Mouse (Mus musculus): ENCODE measurements around the gene Rnf6.

Gene Rnf6

DNA sequence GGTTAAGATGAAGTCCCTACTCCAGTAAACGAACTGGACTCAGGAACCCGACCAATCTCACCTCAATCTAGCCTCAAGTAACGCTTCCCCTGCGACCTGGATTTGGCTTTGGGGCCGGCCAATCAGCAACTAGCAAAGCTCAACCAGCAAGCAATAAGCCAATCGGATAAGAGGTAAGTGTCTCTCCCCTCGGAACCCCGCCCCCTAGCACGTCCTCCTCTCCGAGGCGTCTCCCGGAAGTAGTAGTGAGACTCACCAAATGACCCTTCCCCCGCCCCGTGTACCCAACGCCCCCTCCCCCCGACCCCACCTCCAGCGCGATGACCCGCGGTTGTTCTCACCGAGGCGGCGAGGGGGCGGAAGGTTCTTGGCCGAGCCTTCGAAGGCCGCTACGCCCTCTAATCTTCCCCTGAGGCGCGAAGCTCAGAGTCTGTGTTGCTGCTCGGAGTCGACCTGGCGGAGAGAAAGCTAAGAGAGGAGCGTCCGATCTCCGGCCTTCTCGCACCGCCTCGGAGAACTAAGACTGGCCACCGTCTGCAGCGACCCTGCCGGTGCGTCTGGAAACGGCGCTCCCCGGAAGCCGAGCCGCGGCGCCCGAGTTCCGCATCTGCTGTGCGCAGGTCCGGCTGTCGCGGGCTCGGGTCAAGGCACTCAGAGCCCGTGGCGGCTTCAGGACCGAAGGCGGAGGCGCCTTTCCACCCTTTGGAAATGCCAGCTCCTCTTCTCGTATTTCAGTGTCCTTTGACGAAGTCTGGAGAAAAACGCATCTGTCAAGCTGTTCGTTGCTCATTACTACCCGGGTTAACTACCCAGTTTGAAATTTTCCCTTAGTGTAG is at the start of gene Rnf6:
Gene Rnf6, minus strand, starts transcription at position 677 of the 836 bp plus-strand sequence.
- DNase-seq (ENCODE audit: low read depth), result peak; percentile 92

DNA sequence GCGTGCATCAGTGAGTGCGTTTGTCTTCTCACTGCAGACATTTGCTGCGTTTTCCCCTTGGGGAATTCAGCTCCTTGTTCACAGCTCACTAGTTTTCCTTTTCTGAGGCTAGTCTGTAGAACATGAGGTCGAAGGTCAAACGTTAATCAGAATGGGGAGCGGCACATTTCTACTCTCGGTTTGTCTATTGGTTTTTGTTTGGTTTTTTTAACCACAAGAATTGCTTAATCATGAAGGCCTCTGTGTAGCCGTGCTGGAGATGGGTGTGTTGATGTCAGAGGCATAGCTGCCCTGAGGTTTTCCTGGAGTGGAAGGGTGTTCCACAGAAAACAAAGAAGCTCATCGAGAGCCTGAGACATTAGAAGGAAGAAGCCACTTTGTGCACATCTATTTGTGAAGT is 49.2 kb upstream of the Rnf6 start:
- DNase-seq (ENCODE audit: low read depth), result no peak

DNA sequence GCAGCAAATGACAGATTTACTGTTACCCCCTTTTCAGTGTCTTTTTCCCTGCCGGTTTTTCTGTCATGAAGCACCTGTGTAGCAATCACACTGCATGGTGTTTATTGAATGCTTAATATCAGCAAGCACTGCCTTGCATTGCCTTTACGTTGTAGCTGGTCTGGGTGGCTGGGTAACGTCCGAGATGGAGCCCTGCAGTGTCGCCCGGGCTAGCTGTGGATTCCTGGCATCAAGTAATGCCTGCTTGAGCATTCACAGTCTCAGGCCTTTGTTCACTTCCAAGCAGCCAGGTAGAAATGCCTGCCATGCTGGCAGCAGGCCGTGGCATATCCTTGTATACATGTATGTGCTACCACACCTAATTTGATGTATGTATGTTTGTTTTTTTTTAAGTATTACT is 46.4 kb upstream of the Rnf6 start:
- no peak for DNase-seq (ENCODE audit: low read depth)

DNA sequence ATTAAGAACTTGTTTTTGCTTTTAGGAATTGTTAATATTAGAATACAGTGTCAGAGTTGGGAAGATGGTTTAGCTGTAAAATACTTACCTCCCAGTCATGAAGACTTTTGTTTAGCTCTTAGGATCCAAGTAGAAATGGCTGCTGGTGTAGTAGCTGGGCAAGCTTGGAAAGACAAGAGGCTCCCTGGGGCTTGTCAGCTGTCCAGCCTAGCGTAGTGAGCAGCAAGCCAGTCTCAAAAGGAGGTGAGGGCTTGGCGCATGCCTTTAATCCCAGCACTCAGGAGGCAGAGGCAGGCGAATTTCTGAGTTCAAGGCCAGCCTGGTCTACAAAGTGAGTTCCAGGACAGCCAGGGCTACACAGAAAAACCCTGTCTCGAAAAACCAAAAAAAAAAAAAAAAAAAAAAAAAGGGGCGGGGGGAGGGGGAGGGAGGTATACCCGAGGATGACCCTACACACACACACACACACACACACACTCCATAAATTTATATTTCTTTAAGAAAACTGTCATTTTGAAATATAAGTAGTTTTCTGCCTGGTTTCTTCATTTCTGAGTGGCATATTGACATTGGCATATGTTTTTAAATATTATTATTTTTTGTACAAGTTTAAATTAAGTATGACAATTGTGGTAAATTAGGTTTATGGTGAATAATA is 44.7 kb upstream of the Rnf6 start:
- DNase-seq (ENCODE audit: low read depth), result no peak

DNA sequence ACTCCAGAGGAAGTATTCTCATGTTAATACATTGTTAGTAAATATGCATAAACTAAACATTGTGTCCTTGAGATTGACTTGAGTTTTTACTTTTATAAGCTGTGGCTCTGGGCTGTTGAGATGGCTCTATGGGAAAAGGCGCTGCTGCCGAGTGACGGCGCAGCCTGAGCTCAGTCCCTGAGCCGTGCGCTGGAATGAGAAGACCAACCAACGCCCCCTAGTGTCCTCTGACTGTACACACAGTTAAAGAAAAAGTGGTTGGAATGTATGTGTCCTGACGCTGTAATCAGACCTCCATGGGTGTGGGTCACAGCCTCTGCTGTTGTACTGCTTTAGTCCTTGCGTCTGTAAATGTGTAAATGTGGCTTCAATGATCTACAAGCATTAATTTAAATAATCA is 38.6 kb upstream of the Rnf6 start:
- no peak for DNase-seq (ENCODE audit: low read depth)

DNA sequence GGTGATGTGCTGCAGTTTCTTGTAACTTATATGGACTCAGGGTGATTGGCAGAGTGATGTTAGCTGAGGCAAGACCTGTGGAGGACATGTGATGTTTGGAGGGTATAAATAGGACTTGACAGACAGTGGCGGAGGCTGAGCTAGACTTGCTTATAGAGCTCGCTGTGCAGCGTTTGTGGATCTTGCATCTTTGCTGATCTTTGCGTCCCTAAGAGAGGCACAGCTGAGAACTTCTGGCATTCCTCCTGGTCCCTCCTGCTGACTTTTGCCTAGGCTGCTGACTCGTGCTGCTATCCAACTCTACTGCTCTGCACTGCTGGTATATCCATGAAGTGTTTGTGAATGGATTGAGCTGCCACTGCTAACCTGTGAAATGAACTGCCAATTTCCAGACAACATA is 32.3 kb upstream of the Rnf6 start:
- no peak for DNase-seq (ENCODE audit: low read depth)

DNA sequence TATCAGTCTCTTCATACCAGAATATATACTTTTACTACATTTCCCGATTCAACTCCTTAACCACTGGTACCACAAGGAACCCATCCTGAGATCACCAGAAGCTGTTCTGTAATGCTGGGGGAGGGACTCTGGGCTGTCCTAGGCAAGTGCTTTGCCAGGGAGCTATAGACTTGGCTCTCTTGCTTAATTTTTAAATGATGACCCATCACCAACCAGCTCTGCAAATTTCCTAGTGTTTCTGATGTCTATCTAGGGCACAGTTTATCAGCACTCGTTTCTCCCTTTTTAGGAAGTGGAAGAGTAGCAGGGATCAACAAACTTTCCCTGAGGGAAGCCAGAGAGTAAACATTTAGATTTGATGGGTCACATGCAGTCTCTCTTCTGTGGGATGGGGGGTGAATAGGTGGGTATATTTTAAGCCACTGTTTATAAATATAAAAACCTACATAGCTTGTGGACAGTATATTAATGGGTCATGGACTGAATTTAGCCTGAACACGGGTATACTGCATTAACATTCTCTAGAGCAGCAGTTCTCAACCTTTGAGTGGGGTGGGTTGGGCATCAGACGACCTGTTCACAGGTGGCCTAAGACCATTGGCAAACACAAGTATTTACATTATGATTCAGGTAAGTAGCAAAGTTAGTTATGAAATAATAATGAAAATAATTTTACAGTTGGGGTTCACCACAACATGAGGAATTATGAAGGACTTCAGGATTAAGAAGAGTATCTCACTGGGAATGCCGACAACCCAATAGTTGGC is 30.5 kb upstream of the Rnf6 start:
- DNase-seq (ENCODE audit: low read depth), result no peak

DNA sequence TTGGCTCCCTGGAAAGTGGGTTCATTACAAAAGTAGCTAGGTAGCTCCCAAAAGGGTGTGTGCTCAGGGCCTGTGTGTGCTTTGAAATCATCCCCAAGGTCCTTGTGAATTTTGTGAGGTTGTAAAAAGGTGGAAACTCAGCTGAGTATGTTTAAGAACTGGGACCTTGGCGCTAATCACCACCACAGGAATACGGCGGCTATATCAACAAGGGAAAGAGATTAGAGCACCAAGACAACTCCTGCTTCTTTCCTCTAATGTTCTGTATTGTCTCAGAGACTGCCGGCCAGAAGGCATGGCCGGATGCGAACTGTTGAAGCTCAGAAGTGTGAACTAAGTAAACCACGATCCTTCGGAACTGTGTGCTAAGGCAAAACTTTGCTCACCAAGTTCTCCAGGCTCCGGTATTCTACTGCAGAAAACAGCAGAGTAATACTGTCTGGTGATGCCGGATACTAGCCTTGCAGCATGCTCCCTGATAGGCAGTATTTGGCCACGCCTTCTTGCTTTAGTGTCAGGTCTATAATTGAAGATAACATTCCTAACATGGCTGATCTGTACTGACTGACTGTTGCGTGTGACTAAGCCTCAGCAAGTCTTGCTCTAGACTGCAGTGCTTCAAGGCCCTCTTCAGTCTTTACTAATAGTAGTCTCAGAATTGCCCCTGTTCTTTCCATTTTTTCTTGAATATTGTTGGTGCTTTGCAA is 29.2 kb upstream of the Rnf6 start:
- no peak for DNase-seq (ENCODE audit: low read depth)

DNA sequence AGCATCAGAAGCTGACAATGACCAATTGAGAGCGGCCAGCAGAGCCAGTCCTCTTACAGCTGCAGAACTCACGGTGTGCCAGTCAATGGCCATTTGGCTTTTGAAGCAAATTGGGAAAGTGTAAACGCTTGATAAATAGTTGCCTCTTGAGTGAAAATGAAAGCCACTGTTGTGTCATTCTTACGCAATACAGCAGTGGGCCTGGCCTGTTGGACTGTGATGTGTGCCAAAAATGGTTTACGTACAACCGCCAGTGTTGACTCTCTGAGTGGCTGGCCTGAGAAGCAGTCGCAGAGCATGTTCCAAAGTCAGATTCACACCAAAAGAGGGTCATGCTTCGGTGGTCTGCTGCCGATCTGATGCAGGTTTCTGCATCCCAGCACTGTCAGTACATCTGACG is 27.4 kb upstream of the Rnf6 start:
- DNase-seq (ENCODE audit: low read depth), result peak; percentile 47

DNA sequence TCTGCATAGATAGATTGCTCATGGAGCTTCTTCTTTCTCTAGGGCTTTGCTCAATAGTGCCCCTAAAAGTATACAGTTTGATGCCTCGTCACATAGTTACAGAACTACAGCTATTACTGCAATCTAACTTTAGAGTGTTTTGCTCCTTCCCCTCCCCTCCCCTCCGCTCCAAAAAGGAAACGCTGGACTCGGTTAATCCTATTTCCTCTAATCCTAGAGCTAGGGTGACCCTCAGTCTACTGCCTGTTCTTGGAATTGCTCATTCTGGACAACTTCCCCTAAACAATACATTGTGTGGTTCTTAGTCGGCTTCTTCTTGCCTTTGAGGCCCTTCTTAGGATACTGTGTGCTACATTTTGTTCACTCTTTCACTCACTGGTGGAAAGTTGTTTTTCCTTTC is 26.4 kb upstream of the Rnf6 start:
- DNase-seq (ENCODE audit: low read depth), result no peak

DNA sequence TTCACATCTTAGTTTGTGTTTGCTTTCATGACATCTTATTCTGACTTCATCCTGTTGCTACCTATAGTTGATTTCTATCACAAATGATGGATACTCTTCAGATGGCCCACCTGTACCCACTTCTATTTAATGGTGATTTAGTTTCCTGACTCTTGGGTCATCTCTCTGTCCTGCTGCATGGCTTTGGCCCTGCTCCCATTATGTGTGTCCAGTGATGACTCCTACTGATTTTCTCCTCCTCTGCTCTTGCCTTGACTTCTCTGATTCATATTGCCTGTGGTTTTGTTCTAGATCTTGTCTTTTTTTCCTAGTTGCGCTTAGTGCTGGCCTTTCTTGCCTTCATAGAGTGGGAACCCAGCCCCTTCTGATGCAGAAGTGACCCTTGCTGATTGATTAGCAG is 25.0 kb upstream of the Rnf6 start:
- no peak for DNase-seq (ENCODE audit: low read depth)

DNA sequence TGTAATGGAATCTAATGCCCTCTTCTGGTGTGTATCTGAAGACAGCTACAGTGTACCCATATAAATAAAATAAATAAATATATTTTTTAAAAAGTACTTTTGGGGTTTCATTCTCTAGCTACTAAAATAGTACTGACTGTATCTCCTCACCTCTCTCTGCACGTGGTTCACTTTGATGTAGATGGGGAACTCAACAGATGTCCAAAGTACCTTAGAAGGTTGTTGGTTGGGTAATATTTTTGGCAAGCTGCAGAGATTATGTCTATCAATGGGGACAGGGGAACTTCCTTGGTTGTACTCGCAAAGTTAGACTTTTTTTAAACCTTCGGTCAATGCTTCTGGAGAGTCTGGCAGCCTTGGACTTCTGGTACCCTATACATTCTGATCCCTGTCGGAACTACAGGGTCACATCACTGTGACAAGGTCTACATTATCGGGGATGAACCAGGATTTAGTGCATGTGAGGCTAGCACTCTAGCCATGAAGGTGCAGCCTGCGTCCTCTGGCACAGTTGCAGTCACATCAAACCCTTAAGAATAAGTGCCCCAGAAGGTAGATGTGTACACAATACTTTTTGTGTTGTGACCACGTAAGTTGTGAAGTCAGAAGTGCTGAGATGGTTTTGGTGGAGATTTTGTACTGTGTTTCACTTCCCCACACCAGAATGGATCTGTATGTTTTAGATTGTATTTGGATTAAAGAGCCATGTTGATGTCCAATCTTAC is 24.5 kb upstream of the Rnf6 start:
- no peak for DNase-seq (ENCODE audit: low read depth)

DNA sequence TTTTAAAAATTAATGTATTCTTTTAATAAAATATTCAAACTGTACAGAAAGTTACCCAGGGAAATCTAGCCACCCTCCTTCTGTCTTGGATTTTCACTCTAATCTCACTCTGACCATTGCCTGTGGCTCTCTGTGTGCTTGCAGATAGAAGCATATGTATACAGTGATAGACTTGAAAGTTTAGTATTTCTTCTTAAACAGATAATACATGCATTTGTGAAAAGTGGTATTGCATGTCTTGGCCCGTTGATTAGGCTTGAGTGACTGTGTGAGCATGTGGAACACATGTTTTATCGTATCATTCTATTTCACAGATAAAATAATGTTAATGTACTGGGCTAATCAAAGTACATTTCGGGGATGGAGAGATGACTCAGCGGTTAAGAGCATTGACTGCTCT is 23.8 kb upstream of the Rnf6 start:
- DNase-seq (ENCODE audit: low read depth), result no peak

DNA sequence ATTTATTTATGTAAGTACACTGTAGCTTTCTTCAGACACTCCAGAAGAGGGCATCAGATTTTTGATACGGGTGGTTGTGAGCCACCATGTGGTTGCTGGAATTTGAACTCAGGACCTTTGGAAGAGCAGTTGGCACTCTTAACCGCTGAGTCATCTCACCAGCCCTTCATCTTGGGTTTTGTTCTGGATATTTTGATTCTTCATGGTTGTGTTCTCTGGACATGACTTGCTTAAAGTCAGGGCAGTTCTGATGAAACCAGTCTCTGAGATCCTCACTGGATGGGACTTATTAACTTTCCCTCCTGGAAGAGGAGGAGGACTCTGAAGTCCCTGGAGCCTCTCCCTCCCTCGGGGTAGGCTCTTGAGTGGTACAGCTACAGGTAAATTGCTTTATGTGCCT is 19.8 kb upstream of the Rnf6 start:
- DNase-seq (ENCODE audit: low read depth), result no peak

DNA sequence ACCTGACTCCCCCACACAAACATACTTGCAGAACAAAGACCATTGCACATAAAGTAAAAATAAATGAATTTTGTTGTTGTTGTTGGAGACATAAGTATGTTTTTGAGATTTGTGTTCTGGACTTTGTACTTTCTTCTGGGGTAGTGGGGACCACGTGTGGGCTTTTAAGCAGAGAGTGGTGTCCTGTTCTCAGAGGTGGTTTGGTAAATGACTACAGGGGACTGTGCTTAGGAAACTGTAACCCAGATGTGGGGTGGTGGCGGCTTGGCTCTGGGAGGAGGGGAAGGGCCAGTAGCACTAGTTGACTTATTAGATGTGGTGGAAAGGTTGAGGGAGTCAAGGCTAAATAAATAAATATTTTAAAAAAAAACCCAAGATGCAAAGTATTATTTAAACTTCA is 19.4 kb upstream of the Rnf6 start:
- no peak for DNase-seq (ENCODE audit: low read depth)

DNA sequence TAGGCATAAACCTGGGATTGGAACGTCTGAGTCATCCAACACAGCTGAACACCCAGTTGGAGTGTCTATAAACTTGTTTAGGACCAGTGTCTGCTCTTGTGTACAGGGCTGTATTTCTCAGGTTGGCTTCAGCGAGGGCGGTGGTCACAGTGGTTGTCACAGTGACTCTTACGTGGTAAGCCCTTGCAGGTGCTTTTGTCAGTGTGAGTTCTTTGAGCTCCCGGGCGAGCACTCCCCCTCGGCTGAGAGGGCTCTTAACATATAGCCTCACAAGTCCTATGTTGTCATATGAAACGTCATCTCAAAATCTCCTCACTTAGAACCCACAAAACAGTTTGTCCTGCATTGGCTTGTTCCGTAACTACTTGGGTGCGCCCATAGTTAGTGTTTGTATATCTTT is 16.9 kb upstream of the Rnf6 start:
- no peak for DNase-seq (ENCODE audit: low read depth)

DNA sequence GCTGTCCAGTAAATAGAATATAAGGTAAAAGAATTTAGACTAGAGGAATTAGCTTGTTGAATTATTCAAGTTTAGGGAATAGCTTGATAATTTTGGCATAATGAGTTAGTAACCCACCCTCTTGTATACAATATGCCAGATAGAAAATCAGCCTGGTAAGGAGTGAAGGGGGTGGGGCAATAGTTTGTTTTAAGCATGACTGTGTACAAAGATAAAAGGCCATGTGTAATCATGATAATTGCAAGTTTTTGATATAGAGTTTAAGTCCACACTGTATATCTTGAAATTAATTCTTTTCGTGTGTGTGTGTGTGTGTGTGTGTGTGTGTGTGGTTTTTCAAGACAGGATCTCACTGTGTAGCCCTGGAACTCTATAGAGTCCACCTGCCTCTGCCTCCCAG is 13.0 kb upstream of the Rnf6 start:
- no peak for DNase-seq (ENCODE audit: low read depth)

DNA sequence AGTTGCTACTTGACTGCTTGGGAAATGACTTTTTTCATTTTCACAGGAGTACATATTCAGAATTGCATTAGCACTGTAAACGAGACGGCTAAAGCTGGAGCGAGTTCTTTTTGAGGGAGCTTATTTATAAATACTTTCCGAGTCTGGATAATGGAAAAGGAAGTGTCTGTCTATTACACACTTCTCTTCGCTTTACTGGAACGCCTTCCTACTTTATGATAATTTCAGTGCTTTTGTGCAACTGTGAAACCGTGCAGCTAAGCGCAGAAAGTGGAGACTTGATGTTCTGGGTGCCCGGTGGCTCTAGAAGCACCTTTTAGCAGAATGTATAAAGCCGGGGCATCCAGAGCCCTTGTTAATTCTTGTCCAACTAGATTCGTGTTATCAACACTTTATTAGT is 11.5 kb upstream of the Rnf6 start:
- DNase-seq (ENCODE audit: low read depth), result no peak

DNA sequence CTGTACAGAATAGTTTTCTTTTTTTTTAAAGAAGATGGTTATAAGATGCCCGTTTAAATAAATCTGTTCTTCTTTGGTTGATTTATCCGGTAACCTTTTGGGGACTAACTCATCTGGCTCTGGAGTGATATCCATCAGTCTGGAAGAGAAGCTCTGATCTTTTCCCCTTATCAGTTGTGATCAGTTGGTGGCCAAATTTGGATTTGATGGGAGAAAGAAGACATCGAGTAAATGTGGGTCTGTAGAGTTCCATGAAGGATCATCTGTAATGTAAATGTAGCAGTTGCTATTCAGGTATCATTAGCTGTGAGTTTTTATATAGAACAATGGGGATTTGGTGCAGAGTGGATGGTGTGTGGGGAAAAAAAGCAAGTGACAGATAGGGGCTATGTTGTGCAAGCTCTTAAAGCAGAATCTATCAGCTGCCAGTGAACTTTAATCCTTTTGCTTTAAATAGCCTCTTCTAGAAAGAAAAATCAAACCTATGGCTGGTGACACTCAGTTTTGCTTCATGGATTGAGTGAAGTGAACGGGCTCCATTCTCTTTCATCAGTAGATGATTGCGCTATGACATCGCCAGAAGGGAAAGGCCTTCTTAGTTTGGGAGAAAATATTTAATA is 10.8 kb upstream of the Rnf6 start:
- DNase-seq (ENCODE audit: low read depth), result no peak

DNA sequence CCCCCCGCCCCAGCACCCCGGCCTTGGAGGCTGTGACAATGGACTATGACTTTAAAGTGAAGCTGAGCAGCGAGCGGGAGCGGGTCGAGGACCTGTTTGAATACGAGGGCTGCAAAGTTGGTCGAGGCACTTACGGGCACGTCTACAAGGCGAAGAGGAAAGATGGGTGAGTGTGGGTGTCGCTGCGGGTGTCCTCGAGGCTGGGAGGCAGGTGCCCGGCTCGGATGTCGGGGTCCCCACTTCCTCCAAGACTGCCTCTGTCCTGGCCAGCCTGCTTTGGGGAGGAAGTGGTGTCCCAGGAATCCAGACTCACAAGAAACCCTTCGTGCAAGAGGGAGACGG is 10.3 kb upstream of the Rnf6 start:
- no peak for DNase-seq (ENCODE audit: low read depth)

DNA sequence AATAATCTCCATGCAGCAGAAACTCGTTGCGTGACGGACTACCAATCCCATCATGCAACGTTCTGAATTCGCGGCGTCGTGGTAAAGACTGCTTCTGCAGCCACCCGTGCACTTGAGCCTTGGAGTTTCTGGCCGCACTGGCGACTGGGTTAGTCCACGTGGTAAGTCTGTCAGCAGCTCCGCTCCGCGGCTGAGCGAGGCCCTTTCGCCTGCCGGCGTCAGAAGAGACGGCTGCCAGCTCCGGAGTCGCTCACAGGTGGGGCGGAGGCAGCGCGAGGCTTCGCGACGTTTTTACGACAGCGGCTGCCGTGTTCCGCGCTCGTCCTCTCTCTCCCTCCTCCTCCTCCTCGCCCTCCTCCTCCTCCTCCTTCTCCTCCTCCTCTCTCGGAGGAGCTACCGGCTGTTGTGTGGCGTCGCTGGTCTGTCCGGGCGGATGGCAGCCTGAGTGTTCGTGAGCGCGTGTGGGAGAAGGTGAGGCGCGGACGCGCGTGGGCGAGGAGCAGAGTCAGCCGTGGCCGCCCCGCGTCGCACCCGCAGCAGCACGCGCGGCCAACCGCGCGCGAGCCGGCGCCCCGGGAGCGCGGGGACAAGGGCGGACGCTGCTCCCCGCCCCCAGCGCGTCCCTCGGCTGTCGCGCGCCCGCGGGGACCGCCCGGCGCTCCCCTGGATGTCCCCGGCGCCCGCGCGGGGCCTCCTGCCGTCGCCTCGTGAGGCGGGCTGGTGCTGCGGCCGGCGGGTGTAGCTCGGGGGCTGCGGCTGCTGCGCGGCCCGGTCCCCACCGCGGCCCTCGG is 9.7 kb upstream of the Rnf6 start, which contains the start of gene Cdk8:
Gene Cdk8, plus strand, starts transcription at position 367 of the 791 bp plus-strand sequence.
- peak; percentile 90 for DNase-seq (ENCODE audit: low read depth)
